Mouse (Mus musculus) mouse trophoblast stem cell (cell line): ENCODE data around the gene S100a4.

Experiments
- in situ Hi-C, 2 experiments: fragments of 300-500 bp; cut with MseI, MboI; formaldehyde crosslinking; loops; 2 replicates in 1 of 2; 3 replicates in 1 of 2; pipeline ENCODE4 v1.15.1; 2025

S100a4 gene

DNA sequence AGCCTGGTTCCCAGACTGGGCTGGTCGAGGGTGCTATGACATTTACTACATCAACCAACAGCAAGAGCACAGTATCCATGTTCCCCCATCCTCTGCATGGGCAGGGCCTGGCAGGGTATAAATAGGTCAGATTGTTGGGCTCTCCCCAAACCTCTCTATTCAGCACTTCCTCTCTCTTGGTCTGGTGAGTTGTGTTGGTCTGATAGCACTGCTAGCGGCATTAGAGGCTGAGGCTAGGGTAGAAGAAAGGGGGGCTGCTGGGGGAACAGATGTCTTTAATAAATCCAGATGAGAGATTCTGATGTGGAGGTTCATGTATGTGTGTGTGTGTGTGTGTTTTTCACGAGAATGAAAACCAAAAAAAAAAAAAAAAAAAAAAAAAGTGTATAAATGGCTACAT, at the start of gene S100a4:
TSS of gene S100a4 (plus strand) at position 149 of the 400 bp plus-strand sequence.
- in situ Hi-C loops = no loop called here

DNA sequence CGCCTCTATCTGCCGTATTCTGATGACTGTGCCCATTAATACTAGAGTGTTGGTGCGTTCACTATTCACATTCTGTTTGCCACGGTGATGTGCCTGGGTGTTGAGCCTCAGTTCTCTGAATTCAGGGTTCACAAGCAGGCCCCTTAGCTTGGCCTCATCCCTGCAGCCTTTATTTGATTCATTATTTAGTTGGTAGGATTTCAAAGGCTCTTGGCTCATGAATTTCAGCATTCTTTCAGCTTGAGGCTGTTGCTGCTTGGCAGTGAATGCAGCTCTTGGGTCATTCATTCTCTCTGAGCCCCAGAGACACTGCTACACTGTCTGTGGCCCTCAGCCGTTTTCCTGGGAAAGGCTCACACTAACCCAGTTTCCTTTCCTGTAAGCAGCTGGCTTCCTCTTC, 47.6 kb upstream of the S100a4 start:
- in situ Hi-C loops = no loop called here

DNA sequence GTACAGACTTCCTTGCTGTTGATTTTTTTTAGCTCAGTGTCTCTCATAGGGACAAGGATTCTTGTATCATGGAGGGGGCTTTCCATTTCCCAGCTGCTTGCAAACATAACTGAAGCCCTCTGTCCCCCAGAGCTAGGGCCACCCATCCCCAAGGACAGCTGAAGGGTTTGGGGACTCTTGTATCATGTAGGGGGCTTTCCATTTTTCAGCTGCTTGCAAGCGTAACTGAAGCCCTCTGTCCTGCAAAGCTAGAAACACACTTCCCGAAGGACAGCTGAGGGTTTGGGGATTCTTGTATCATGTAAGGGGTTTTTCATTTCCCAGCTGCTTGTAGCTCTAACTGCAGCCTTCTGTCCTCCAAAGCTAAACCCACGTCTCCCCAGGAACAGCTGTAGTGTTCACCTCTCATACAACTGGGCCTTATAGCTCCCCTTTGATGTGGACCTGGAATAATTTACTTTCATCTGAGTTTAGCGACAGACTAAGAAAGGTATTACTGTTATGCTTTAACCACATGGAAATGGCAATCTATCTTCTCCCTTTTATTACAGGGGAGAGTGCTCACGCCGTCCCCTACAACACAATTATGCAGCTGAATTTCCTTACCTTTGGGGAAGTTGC, 43.5 kb upstream of the S100a4 start, which contains the start of gene S100a3:
TSS of gene S100a3 (plus strand) at position 571 of the 621 bp plus-strand sequence.
- in situ Hi-C loops = no loop called here

DNA sequence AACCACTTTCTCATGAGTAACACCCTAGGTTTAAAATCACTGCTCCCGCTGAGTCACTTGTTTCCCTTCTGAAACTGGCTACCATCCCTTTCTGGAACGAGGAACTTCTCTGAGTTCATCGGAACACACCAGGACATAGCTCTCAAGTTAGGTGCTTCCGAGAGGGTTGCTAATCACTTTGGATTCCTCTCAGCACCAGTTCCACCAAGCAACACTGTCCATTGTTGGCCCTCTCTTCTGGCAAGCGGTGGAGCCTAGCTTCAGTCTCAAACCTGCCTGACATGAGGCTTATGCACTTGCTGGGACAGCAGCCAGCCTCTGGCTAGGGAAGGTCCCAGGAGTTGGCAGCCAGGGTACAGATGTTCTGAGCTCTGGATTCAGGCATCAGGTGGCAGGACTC, 28.9 kb upstream of the S100a4 start:
- in situ Hi-C loops = loop anchor here in 1 of 2 experiments (10.0 kb wide), 1 partner anchor 50 kb away; the partner anchor contains the start of gene S100a14

DNA sequence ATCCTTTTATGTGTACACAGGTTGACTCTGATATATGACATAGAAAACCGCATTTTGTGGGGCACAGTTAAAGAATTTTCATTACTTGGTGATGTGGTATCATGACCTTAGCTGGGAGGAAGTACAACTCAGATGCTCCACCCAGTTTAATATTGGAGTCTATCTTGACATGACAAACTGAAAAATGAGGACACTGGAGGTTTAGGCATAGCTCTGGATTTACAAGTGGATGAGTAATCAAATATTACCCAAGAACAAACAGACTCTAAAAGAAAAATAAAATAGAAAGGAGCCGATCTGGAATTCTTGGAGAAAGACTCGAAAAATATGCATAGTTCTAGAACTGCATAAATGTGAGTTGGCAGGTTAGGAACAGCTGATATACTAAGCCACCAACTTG, 28.3 kb upstream of the S100a4 start:
- in situ Hi-C loops = loop anchor here in 1 of 2 experiments (10.0 kb wide), 1 partner anchor 51 kb away; the partner anchor contains the start of gene S100a14

DNA sequence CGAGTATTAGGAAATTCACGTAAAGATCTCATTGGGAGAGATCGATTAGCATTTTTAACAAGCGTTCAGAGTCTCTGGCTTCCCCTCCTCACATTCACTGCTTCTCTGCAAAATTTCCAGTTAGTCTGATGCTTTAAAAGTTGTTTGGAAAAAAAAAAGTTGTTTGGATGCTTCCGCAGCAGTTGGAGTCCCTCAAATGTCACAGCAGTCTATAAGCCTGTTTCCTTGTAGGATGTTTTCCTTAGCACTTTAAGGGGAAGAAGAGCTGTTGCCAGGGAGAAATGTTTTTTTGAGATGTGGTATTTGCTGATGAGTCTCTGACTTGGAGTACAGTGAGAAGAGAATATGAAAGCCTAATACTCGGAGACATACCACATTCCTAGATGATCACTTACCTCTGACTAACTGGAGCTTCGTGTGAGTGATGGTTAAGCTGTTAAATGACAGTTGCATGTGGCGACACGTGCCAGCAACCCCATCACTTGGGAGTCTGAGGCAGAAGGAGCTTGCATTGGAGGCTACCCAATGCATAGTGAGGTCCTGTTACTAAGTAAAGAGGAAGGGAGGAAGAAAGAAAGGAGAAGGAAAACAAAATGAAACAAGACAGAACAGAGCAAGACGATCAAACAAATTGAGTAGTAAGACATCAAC, 27.1 kb upstream of the S100a4 start:
- in situ Hi-C loops = loop anchor here in 1 of 2 experiments (10.0 kb wide), 1 partner anchor 52 kb away; the partner anchor contains the start of gene S100a14

DNA sequence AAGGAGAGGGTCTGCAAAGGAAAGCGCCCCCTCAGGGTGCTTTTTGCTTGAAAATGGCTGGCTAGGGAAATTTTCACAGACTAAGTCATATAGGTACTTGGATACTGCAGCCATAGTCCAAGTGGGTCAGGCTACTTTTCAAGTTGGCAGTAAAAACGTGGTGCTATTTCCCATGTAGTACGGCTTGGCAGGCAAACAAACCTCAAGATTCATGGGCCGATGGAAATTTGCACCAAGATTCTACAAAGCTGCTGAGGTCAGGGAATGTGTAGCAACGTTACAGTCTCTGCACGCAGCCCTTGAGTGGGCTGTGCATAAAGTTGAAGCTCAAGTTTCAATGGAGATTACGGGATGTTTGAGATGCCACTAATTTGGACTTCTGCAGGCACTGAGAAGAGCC, 24.1 kb upstream of the S100a4 start:
- in situ Hi-C loops = loop anchor here in 1 of 2 experiments (10.0 kb wide), 1 partner anchor 55 kb away; the partner anchor contains the start of gene S100a14

DNA sequence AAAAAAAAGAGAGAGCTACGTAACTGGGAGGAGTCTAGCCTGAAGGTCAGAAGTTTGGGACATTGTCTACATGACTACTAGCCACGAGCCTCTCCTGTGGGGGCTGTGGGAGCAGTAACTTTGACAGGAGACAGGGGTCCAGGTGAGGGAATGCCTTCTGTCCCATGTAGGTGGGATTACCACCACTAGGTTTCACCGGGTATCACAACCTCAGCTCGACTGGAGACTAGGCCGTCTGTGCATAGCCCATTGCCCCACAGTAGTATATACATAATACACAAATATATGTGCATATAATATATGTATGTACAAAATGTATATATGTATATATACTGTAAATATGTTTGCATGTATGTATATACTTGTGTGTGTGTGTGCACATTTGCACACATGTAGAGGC, 22.4 kb upstream of the S100a4 start:
- in situ Hi-C loops = loop anchor here in 1 of 2 experiments (5.0 kb wide), 1 partner anchor 36 kb away; no protein-coding TSS in a partner anchor

DNA sequence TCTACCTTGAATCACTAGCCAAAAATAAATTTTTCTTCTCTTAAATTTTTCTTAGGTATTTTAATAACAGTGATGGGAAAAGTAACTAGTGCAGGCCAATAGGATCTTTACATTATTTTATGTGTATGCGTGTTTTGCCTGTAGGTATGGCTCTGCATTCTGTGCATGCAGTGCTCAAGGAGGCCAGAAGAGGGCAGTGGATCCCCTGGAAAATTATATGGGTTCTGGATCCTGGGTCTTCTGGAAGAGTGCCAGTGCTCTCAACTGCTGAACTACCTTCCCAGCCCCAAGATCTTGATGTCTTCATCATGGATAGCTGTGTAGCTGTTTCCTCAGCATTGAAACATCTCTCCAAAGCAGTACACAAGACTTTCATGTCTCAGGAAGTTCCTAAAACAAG, 21.4 kb upstream of the S100a4 start:
- in situ Hi-C loops = loop anchor here in 1 of 2 experiments (5.0 kb wide), 1 partner anchor 35 kb away; no protein-coding TSS in a partner anchor

DNA sequence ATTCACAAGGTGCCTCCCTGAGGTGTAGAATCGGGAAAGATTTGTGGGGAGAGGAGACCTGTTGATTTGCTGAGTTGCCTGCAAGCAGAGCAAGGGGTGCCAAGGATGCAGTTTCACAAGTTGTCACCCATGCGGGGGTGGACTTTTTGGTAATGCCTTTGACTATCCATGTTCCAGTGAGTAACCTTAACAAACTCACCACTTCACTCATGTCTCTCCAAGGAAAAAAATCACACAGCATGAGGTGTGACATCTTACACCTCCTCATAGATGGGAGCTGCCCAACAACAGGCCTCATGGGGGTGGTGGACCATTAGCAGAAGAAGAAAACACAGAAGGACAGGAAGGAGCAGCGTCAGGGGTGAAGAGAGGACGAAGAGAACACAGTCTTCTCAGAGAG, 21.0 kb upstream of the S100a4 start:
- in situ Hi-C loops = loop anchor here in 1 of 2 experiments (5.0 kb wide), 1 partner anchor 35 kb away; no protein-coding TSS in a partner anchor

DNA sequence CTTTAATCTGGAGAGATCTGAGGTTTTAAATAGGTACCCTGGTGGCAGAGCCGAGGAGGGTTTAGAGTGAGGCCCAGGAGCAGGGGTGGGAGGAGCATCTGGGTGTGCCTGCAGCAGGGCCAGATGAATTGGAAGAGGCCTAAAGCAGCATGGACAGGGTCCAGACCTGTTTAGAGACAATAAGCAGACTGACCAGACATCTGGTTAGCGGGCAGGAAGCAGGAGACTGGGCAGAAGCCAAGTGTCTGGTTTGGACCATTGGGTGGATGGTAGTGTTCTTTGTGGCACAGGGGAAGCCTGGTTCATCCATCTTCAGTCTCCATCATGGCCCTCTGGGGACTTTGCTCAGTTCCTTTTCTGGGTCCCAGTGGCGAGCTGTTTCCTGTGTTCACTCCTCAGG, 19.7 kb upstream of the S100a4 start:
- in situ Hi-C loops = loop anchor here in 1 of 2 experiments (5.0 kb wide), 1 partner anchor 33 kb away; no protein-coding TSS in a partner anchor

DNA sequence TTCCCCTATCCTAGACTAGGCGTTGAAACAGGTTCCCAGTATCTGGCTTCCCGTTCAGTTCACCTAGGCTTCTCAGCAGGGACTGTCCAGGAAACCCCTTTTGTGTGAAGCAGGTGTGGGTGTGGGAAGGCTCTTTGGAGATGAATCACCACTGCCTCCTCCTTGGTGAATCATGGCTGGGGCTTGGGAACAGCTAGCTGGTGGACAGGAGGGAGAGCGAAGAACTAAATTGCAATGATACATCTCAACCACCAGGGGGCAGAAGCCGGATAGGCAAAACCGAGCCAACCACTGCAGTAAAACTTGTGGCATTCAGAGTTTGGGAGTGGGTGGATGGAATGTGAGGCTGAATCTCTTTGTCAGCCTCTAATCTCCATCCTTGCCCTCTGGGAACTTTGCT, 18.0 kb upstream of the S100a4 start:
- in situ Hi-C loops = no loop called here

DNA sequence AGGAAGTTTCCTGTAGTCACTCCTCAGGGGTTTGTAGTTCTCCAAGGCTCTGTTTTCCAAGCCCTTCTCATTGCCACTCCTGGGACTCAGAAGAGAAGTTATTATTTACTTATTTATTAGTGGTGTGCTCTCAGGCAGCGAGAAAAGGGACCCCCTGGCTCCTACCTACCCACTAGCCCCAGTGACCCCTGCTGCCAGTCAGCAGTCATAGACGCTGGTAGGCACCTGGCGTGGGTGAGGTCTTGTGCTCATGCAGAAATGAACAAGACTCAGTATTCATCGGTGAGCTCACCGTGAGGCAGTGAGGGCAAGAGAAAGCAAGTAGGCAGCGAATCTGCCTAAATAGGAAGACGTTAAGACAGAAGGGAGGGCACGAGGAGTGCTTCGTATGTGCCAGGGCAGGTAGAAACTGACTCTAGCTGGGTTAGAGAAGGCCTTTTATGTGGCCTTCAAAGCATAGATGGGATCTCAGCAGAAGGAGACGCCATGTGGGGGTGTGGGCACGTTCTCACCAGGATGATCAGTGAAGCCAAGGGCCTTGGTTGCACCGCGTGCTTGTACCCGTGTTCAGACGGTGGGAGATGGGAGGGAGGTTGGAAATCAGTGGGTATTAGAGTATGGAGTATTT, 17.4 kb upstream of the S100a4 start:
- in situ Hi-C loops = no loop called here

DNA sequence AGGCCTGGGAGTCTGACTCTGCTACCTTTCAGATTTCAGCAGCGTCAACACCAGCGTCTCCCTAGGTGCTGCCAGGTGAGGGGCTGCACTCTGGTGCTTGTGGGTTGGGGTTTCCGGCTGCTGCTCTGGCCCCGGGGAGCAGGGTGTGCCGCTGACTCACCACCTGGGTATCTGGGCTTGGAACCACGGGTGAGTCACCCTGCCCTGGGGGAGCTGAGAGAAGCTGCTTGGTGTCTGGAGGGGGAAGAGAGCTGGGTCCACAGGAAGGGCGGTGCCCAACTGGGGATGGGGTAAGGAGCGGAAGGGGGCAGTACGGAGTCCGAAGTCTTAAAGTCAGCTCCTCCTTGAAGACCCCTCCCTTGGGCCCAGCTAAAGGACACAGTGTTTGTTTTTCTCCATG, 16.7 kb upstream of the S100a4 start:
- in situ Hi-C loops = no loop called here

DNA sequence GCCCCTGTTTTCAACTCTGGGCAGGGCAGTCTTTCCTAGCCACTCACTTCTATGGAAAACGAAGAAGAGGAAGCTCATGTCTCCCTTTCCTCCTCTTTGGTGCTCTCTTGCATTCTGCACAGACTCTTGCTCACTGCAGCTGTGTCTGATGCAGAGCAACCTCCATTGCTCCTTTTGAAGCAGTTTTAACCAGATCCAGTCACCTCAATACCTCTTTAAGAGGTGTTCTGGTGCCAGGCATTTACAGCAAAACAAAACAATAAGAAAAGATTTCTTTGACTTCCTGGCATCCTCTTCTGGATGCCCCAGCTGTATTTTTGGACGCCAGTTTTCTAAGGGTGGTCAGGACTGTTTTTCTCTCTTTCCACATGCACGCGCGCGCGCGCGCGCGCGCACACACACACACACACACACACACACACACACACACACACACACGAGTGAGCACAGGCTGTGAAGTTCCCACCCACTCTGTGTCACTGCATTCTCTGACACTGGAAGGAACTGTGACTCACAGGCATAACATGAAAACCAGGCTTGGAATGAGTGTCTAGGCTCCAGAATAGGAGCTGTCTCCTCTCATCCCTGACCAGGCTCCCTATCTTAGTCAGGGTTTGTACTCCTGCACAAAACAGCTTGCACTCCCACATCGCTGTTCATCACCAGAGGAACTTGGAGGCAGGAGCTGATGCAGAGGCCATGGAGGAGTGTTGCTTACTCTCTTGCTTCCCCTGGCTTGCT, 16.0 kb upstream of the S100a4 start:
- in situ Hi-C loops = no loop called here

DNA sequence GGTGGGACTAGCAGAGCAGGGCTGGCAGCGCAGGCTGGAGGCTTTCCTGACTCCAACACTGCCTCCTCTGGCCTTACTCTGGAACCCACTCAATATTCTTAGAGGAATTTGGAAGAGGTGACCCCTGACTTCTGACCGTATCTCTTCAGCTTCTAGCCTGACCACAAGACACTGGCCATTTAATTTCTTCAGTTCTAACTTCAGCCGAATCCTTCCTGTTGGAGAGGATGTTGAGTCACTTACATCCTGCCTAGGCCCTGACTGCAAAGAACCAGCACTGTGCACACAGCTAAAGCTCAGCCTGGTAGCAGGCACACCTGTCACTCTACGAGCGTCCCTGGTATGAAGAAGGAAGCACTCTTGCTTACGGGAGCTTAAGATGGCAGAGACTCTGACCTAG, 14.2 kb upstream of the S100a4 start:
- in situ Hi-C loops = no loop called here

DNA sequence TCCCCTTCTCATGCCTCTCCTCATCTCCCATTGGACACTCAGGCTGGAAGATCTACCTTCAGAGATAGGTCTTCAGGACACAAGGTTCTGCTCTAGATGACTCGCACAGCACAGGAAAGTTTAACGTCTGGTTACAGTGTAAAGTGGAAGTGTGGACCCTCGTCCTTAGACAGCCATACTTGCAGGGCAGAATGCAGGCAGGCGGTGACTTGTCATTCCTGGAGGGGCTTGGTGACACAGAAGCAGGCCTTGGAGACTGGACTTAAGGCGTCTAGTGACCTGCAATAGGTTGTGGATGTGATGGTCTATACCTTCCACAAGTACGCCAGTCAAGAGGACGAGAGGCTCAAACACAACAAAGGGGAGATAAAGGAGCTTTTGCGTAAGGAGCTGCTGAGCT, 13.6 kb upstream of the S100a4 start, which contains the start of gene S100a2:
TSS of gene S100a2 (plus strand) at position 301 of the 400 bp plus-strand sequence.
- in situ Hi-C loops = no loop called here

DNA sequence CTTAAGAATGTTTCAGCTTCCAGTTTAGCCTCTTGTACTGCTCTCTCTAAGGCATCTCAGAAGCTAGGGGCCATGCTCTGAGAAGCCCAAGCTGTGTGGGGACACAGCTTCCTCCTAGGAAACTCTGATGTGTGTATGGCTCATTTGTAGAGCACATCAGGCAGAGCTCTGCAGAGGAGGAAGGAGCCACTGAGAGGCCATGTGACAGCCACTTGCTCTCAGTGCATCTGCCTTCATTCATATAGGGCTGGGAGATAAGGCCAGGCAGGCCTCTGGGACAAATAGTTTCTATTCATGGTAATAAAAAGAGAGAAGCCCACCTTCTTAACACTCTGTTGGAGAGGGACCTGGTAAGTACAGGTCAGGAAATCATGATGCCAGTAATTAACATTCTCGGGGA, 9.1 kb upstream of the S100a4 start:
- in situ Hi-C loops = no loop called here

DNA sequence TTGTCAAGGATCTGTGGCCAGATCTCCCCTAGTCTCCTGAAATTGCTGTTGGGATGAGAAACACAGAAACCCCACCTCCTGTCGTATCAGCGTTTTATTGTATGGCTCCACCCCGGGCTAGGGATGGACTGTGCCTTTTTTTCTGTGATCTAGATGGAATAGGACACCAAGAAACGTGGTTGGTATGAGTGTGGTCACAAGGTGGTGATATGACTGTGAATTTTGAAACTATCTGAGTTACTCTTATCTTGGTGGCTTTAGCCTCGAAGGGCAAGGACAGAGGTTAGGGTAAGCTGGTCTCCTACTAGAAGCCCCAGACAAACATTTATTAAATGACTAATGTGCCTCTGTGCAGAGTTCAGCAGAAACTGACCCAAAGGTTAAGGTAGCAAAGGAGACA, 8.0 kb upstream of the S100a4 start:
- in situ Hi-C loops = no loop called here

DNA sequence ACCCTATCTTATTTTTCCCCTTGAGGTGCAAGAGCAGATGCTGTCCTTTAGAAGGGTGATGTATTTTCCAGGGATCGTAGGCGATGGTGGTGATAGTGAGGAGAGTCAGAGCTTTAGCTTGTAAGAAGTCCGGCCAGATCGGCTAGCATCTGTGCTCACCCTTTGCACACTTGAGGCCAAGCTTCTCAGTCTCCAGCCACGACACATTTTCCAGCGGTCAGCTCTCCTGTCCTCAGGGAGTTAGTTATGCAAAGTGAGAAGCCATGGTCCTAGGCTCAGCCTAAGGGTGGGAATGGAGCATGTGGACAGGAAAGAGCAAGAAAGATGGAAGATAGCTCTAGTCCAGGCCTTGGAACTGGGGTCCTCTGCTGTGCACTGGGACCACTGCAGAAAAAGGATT, 6.8 kb upstream of the S100a4 start:
- in situ Hi-C loops = no loop called here

DNA sequence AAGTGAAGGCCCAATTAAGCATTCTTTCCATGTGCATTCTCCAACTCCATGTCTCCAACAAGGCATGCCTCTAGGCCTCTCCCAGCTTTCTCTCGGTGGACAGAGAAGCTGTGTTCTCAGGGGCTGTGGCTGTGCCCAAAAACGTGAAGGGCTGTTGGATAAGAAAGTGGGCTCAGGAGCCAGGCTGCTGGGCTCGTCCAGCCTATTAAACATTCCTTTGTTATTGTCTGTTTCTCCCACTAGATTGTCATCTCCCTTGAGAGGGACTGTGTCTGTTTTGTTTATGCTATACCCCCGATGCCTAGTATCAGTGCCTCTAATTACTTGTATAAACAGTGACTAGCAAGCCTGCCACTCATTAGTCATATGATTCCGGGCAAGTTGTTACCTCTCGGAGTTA, 5.8 kb upstream of the S100a4 start:
- in situ Hi-C loops = no loop called here

DNA sequence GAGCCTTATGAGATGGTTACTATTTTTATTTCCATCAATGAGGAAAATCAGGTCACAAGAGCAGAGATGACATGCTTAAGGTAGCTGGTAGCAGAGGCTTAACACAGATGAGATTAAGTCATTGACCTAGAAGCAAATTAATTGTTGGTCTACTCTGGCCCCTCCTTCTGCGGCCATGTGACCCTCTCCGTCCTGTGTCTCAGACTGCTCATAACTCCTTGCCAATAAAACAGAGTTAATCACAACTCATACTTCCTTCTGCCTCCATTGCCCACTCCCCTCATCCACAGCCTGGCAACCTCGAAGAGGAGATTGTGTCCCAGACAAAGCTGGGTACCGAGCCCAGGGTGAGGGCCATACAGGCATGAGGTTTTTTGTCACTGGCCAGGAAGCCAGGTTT, 5.4 kb upstream of the S100a4 start:
- in situ Hi-C loops = no loop called here
